Mouse (Mus musculus) CH12.LX (cell line): ENCODE data around the gene Bcl2l12. TPM values are rescaled to one million over a fixed set of nuclear protein-coding genes. Genes with fewer than 3 reads are reported as not detected.

Experiments
- DNase-seq: peaks from one replicate; pipeline ENCODE4 v3.0.0-alpha.2; 2013; ENCODE audit errors: extremely low read depth
- H3K27ac ChIP-seq: 2 replicates; pipeline ENCODE4 v1.5.1; 2012; ENCODE audit warnings: low read depth, mild to moderate bottlenecking, control low read depth, moderate library complexity; ENCODE audit not compliant: insufficient read depth
- H3K27me3 ChIP-seq: replicated peaks from 2 replicates; pipeline ENCODE3; 2012; ENCODE audit warnings: inconsistent platforms
- H3K36me3 ChIP-seq, 2 experiments: replicated peaks in 1 of 2; 2 replicates each; pipeline versions ENCODE3 to v1.6.1; 2012; ENCODE audit warnings: inconsistent platforms in 1 of 2, low read length in 1 of 2, mild to moderate bottlenecking in 1 of 2, mixed read lengths in 1 of 2, moderate library complexity in 1 of 2; ENCODE audit not compliant: control insufficient read depth in 1 of 2, insufficient read depth in 1 of 2
- H3K4me1 ChIP-seq, 2 experiments: 2 replicates each; pipeline ENCODE4 v1.6.1; 2012; ENCODE audit warnings: inconsistent platforms in 1 of 2, moderate library complexity in 1 of 2; ENCODE audit not compliant: insufficient read depth in 2 of 2, control insufficient read depth in 1 of 2
- H3K4me2 ChIP-seq: 2 replicates; pipeline ENCODE4 v1.6.1; 2012; ENCODE audit warnings: low read depth, mild to moderate bottlenecking, control low read depth; ENCODE audit not compliant: poor library complexity, insufficient read depth, severe bottlenecking
- H3K4me3 ChIP-seq, 3 experiments: fragments of 150-350 bp in 1 of 3; sonication (generic) in 1 of 3; replicated peaks in 1 of 3; 2 replicates each; pipeline versions ENCODE3 to v1.5.1; 2011 to 2012; ENCODE audit warnings: low read depth in 2 of 3, low read length in 2 of 3, mild to moderate bottlenecking in 2 of 3, moderate library complexity in 2 of 3, control low read depth in 1 of 3, improper control_type of control experiment in 1 of 3, inconsistent platforms in 1 of 3, mixed read lengths in 1 of 3; ENCODE audit not compliant: poor library complexity in 1 of 3
- H3K79me2 ChIP-seq: replicated peaks from 2 replicates; pipeline ENCODE4 v1.6.1; 2012; ENCODE audit warnings: mild to moderate bottlenecking, moderate library complexity; ENCODE audit not compliant: control insufficient read depth, poor library complexity, insufficient read depth, severe bottlenecking; ENCODE audit errors: extremely low read depth
- H3K9ac ChIP-seq: 2 replicates; pipeline ENCODE4 v1.6.1; 2012; ENCODE audit warnings: low read depth, mild to moderate bottlenecking, control low read depth, moderate library complexity; ENCODE audit not compliant: insufficient read depth
- H3K9me3 ChIP-seq: replicated peaks from 2 replicates; pipeline ENCODE3; 2012; ENCODE audit warnings: low read length, inconsistent platforms, mixed read lengths
- CHD1 ChIP-seq: IDR thresholded peaks from 2 replicates; pipeline ENCODE4 v1.6.1; 2012; ENCODE audit warnings: low read depth, low read length, improper control_type of control experiment, inconsistent platforms
- CHD2 ChIP-seq: IDR thresholded peaks from 2 replicates; pipeline ENCODE4 v1.6.1; 2011; ENCODE audit warnings: low read length, improper control_type of control experiment
- CTCF ChIP-seq, 2 experiments: IDR thresholded peaks in 1 of 2; conservative IDR thresholded peaks in 1 of 2; 2 replicates each; pipeline ENCODE4 v1.5.1; 2011 to 2012; ENCODE audit warnings: low read depth in 2 of 2, low read length in 2 of 2, improper control_type of control experiment in 1 of 2, inconsistent platforms in 1 of 2, mild to moderate bottlenecking in 1 of 2, moderate library complexity in 1 of 2
- E2F4 ChIP-seq: IDR thresholded peaks from 2 replicates; pipeline ENCODE4 v1.6.1; 2011; ENCODE audit warnings: low read depth, low read length, improper control_type of control experiment; ENCODE audit not compliant: insufficient replicate concordance
- IRF4 ChIP-seq: IDR thresholded peaks from 2 replicates; pipeline ENCODE4 v1.6.1; 2014; ENCODE audit warnings: low read depth, mild to moderate bottlenecking, inconsistent platforms, low read length, improper control_type of control experiment
- JUND ChIP-seq: conservative IDR thresholded peaks from 2 replicates; pipeline ENCODE4 v1.6.1; 2011; ENCODE audit warnings: low read depth, low read length, improper control_type of control experiment
- KAT2A ChIP-seq: IDR thresholded peaks from 2 replicates; pipeline ENCODE4 v1.6.1; 2012; ENCODE audit warnings: low read length, improper control_type of control experiment, inconsistent platforms; ENCODE audit not compliant: insufficient replicate concordance
- MAFK ChIP-seq: IDR thresholded peaks from 2 replicates; pipeline ENCODE4 v1.6.1; 2011; ENCODE audit warnings: low read length, improper control_type of control experiment; ENCODE audit not compliant: insufficient replicate concordance
- MAX ChIP-seq: IDR thresholded peaks from 2 replicates; pipeline ENCODE4 v1.6.1; 2011; ENCODE audit warnings: low read length, improper control_type of control experiment
- MXI1 ChIP-seq: IDR thresholded peaks from 2 replicates; pipeline ENCODE4 v1.6.1; 2011; ENCODE audit warnings: mild to moderate bottlenecking, low read depth, low read length, improper control_type of control experiment
- MYC ChIP-seq: IDR thresholded peaks from 2 replicates; pipeline ENCODE4 v1.6.1; 2011; ENCODE audit warnings: low read depth, mild to moderate bottlenecking, improper control_type of control experiment, low read length
- NELFE ChIP-seq: IDR thresholded peaks from 2 replicates; pipeline ENCODE4 v1.6.1; 2011; ENCODE audit warnings: low read depth, low read length, improper control_type of control experiment
- NRF1 ChIP-seq: IDR thresholded peaks from 2 replicates; pipeline ENCODE4 v1.6.1; 2014; ENCODE audit warnings: low read depth, mild to moderate bottlenecking, inconsistent platforms, low read length, improper control_type of control experiment, moderate library complexity
- PAX5 ChIP-seq: IDR thresholded peaks from 2 replicates; pipeline ENCODE4 v1.6.1; 2012; ENCODE audit warnings: low read length, inconsistent platforms, mixed read lengths
- POLR2AphosphoS2 ChIP-seq: IDR thresholded peaks from 2 replicates; pipeline ENCODE4 v1.6.1; 2011; ENCODE audit warnings: low read depth, low read length, improper control_type of control experiment
- RCOR1 ChIP-seq: conservative IDR thresholded peaks from 2 replicates; pipeline ENCODE4 v1.6.1; 2012; ENCODE audit warnings: low read depth, mild to moderate bottlenecking, inconsistent platforms, low read length, improper control_type of control experiment
- SIN3A ChIP-seq: IDR thresholded peaks from 2 replicates; pipeline ENCODE4 v1.6.1; 2012; ENCODE audit warnings: low read length, improper control_type of control experiment, inconsistent platforms
- TBP ChIP-seq: conservative IDR thresholded peaks from 2 replicates; pipeline ENCODE4 v1.6.1; 2011; ENCODE audit warnings: low read depth, low read length, improper control_type of control experiment
- UBTF ChIP-seq: IDR thresholded peaks from 2 replicates; pipeline ENCODE4 v1.6.1; 2012; ENCODE audit warnings: low read depth, mild to moderate bottlenecking, inconsistent platforms, low read length, improper control_type of control experiment, moderate library complexity
- ZKSCAN1 ChIP-seq: IDR thresholded peaks from 2 replicates; pipeline ENCODE4 v1.6.1; 2012; ENCODE audit warnings: low read depth, inconsistent platforms, low read length, improper control_type of control experiment, borderline replicate concordance
- ZMIZ1 ChIP-seq: IDR thresholded peaks from 2 replicates; pipeline ENCODE4 v1.6.1; 2012; ENCODE audit warnings: low read depth, mild to moderate bottlenecking, inconsistent platforms, low read length, improper control_type of control experiment
- dilution Hi-C: fragments of 300-500 bp; cut with MboI; formaldehyde crosslinking; loops from 2 replicates; pipeline ENCODE4 v1.14.3; 2020; ENCODE audit warnings: low sequenced_read_pairs; ENCODE audit not compliant: extremely low pct_unique_long_range_greater_than_20kb, extremely low pct_ligation_motif_present
- in situ Hi-C: fragments of 300-500 bp; cut with MboI; formaldehyde crosslinking; loops from 3 replicates; pipeline ENCODE4 v1.14.3; 2019; ENCODE audit warnings: low sequenced_read_pairs, low pct_ligation_motif_present, low pct_unique_long_range_greater_than_20kb, mixed read lengths
- polyA plus RNA-seq: library from polyadenylated mRNA; unstranded; fragments of >175 nt; gene quantifications from 2 replicates; pipeline ENCODE4 v1.2.1, GENCODE M21; 2012; ENCODE audit warnings: low read depth; ENCODE audit not compliant: insufficient read length
- total RNA-seq, 2 experiments: library from RNA; depleted of rRNA; stranded (reverse); fragments of 300-350 nt in 1 of 2; fragments of >200 nt in 1 of 2; gene quantifications; 2 replicates each; pipeline ENCODE4 v1.2.3; 2012 to 2014

Bcl2l12 gene
- total and polyA plus RNA-seq, 3 experiments: 9.2 to 12.6 (median 11.8) TPM

- Histone ChIP-seq H3K79me2 (peaks cover 23% of the 10 kb centered on the region), H3K27me3 (no peaks in the 10 kb centered on the region)
- TF ChIP-seq ZKSCAN1 (no peak), ZMIZ1 (peak; percentile 57; the same call in 1 of the 2 replicates), CTCF (conservative IDR thresholded peaks at IDR 0.05 in 1 of 2, IDR thresholded peaks at IDR 0.05 in 1 of 2; ENCODE audit: low read depth in 2 of 2, low read length in 2 of 2) (no peak), POLR2AphosphoS2 (no peak), NELFE (no peak)
- TF ChIP-seq, all 38 proteins: peak for 1
- H3K36me3 ChIP-seq: peaks cover 52 to 62% of the 10 kb centered on the region in 2 experiments
- no peak overlapping the region for H3K4me2 ChIP-seq
- H3K27ac ChIP-seq: no peak overlapping the region
- no peak overlapping the region for H3K4me3 ChIP-seq
- H3K4me1 ChIP-seq: peaks cover 3 to 25% of the 10 kb centered on the region in 2 experiments; a peak in 3 of 4 replicates
- in situ Hi-C loops: no loop called here
- H3K9me3 ChIP-seq: no peaks in the 10 kb centered on the region
- no peak for DNase-seq
- dilution Hi-C loops: no loop called here
- no peak overlapping the region for H3K9ac ChIP-seq
Observed at GRCm38 (mm10) chr7:45000539-45001114, 2.1 kb upstream of the Bcl2l12 start.

GRCm38 (mm10) chr7:44999753-45000152 lies 1.2 kb upstream of the Bcl2l12 start:
- H3K79me2 ChIP-seq: peaks cover 23% of the 10 kb centered on the region
- peaks cover 48 to 64% of the 10 kb centered on the region in 2 experiments for H3K36me3 ChIP-seq
- dilution Hi-C loops: no loop called here
- no peaks in the 10 kb centered on the region for H3K27me3 ChIP-seq
- H3K4me1 ChIP-seq: peaks cover 3 to 28% of the 10 kb centered on the region in 2 experiments; a peak in 3 of 4 replicates
- no peak overlapping the region for H3K27ac ChIP-seq
- TF ChIP-seq IRF4: no peak
- TF ChIP-seq MYC: no peak
- no peak for TF ChIP-seq PAX5
- no peak for TF ChIP-seq CTCF (conservative IDR thresholded peaks at IDR 0.05 in 1 of 2, IDR thresholded peaks at IDR 0.05 in 1 of 2; ENCODE audit: low read depth in 2 of 2, low read length in 2 of 2)
- TF ChIP-seq JUND: no peak
- TF ChIP-seq, all 38 proteins: peak for 0
- Histone ChIP-seq H3K4me3 (no peak overlapping the region), H3K9ac (no peak overlapping the region), H3K4me2 (no peak overlapping the region), H3K9me3 (no peaks in the 10 kb centered on the region)
- DNase-seq: no peak
- in situ Hi-C loops: no loop called here

GRCm38 (mm10) chr7:44997940-44998428 lies 528 bp downstream of the Bcl2l12 start:
- Histone ChIP-seq H3K79me2 (peaks cover 23% of the 10 kb centered on the region), H3K4me1 (peaks cover 3 to 28% of the 10 kb centered on the region in 2 experiments; a peak in 3 of 4 replicates), H3K27me3 (no peaks in the 10 kb centered on the region), H3K36me3 (peaks cover 43 to 66% of the 10 kb centered on the region in 2 experiments), H3K4me3 (peak overlapping the region; percentile 67 to 96 (median 93)), H3K9ac (peak overlapping the region; percentile 76), H3K27ac (peak overlapping the region; percentile 82), H3K4me2 (peak overlapping the region; percentile 88), H3K9me3 (no peaks in the 10 kb centered on the region)
- TF ChIP-seq NRF1 (no peak; the same call in 1 of the 2 replicates), CHD1 (0 out of 2 replicates have a peak, but pooled peaks have one; percentile 51), PAX5 (no peak), RCOR1 (peak; percentile 58; the same call in 1 of the 2 replicates), E2F4 (no peak), IRF4 (no peak), MAX (peak; percentile 65), POLR2AphosphoS2 (peak; percentile 71; the same call in 1 of the 2 replicates), MAFK (no peak), SIN3A (peak; percentile 74; the same call in 1 of the 2 replicates), UBTF (peak; percentile 21; the same call in 1 of the 2 replicates), CHD2 (no peak), KAT2A (0 out of 2 replicates have a peak, but pooled peaks have one; percentile 12), MXI1 (peak; percentile 60), TBP (no peak)
- in situ Hi-C loops: no loop called here
- DNase-seq: peak; percentile 50
- dilution Hi-C loops: no loop called here
